Mouse (Mus musculus): Measurements from ENCODE around the gene Snx19. TPM values are rescaled to one million over a fixed set of nuclear protein-coding genes. Genes with fewer than 3 reads are reported as not detected.
A peak's percentile ranks its signal among the peaks of the same experiment; 100 is the strongest.

The Snx19 gene
- 25.1 and 25.2 TPM in 2 replicates for polyA plus RNA-seq (2016; fragmentation: Nextera tagmentation; extraction: Ambion mirVana)

GRCm38 (mm10) chr9:30426882-30427632 lies at the start of gene Snx19:
Gene Snx19, plus strand, starts transcription at chr9:30427108.
- 3% methylated on average over 53 of the region's 53 CpGs for WGBS
- Histone ChIP-seq H3K27me3 (no peaks in the 10 kb centered on the region), H3K9me3 (no peaks in the 10 kb centered on the region), H3K36me3 (peaks cover 9% of the 10 kb centered on the region; the same call in 1 of the 2 replicates), H3K4me3 (peak within 1 kb of the TSS; percentile 76), H3K27ac (no peak within 1 kb of the TSS), H3K4me2 (replicated peaks) (peak within 1 kb of the TSS; percentile 85), H3K4me1 (peaks cover 31% of the 10 kb centered on the region), H3K9ac (peak within 1 kb of the TSS; percentile 84)
- ATAC-seq (ENCODE audit: insufficient number of reproducible peaks, insufficient read depth, low FRiP score, low TSS enrichment), result peak; percentile 90

- Histone ChIP-seq H3K27ac (no peak overlapping the region), H3K4me2 (replicated peaks) (no peak overlapping the region), H3K27me3 (no peaks in the 10 kb centered on the region), H3K36me3 (no peaks in the 10 kb centered on the region), H3K9me3 (no peaks in the 10 kb centered on the region), H3K4me1 (no peaks in the 10 kb centered on the region), H3K9ac (no peak overlapping the region), H3K4me3 (no peak overlapping the region)
- WGBS, result 90% methylated on average over 1 of the region's 1 CpGs
- ATAC-seq (ENCODE audit: insufficient number of reproducible peaks, insufficient read depth, low FRiP score, low TSS enrichment), result no peak
Measured at GRCm38 (mm10) chr9:30400771-30401170, 26.1 kb upstream of the Snx19 start.

DNA sequence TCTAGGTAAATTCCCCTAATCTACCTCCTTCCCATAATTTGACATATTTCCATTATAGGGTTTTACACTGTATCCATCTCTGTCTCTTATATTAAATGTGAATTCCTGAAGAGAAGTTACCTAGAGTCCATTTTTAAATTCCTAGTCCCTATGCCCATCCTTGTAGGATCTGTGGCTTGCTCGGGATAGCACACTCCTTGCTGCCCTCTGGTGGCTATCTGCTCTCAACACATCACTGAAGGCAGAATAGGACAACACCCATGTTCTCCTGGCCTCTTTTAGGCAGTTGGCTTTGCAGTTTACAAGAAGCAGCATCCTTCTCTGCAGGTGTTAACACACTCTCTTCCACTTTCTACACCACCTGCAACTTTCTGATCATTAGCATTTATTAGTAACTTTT lies 4.0 kb upstream of the Snx19 start:
- peaks cover 6% of the 10 kb centered on the region for H3K4me1 ChIP-seq
- no peak for ATAC-seq (ENCODE audit: insufficient number of reproducible peaks, insufficient read depth, low FRiP score, low TSS enrichment)
- no peak overlapping the region for H3K9ac ChIP-seq
- no peaks in the 10 kb centered on the region for H3K9me3 ChIP-seq
- no peak overlapping the region for H3K4me3 ChIP-seq
- 3% methylated on average over 1 of the region's 1 CpGs for WGBS
- H3K36me3 ChIP-seq, result no peaks in the 10 kb centered on the region
- H3K4me2 ChIP-seq (replicated peaks), result no peak overlapping the region
- no peak overlapping the region for H3K27ac ChIP-seq
- H3K27me3 ChIP-seq, result no peaks in the 10 kb centered on the region

DNA sequence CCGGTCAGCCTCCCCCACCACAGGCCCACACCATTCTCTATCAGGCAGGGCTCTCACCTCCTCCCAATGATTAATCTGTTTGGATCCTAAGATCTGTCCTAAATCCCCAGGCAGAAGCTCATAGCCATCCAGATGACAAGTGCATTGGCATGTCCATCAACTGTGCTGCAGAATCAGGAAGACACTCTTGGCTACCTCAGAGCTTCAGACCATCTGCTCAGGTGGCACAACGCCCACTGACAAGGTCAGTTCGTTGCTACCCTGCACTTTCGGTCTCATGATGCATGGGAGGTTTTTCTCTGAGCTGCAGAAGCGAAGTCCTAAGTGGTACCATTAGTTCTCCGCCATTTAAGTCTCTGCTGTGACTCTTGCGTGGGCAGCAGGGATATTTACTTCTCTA lies 1.7 kb upstream of the Snx19 start:
- 91% methylated on average over 7 of the region's 7 CpGs for WGBS
- Histone ChIP-seq H3K4me3 (no peak overlapping the region), H3K27me3 (no peaks in the 10 kb centered on the region), H3K36me3 (0 out of 2 replicates have a peak, but pooled peaks cover 9% of the 10 kb centered on the region), H3K4me2 (replicated peaks) (no peak overlapping the region), H3K4me1 (peaks cover 28% of the 10 kb centered on the region), H3K27ac (no peak overlapping the region), H3K9ac (no peak overlapping the region), H3K9me3 (no peaks in the 10 kb centered on the region)
- ATAC-seq (ENCODE audit: insufficient number of reproducible peaks, insufficient read depth, low FRiP score, low TSS enrichment), result no peak

DNA sequence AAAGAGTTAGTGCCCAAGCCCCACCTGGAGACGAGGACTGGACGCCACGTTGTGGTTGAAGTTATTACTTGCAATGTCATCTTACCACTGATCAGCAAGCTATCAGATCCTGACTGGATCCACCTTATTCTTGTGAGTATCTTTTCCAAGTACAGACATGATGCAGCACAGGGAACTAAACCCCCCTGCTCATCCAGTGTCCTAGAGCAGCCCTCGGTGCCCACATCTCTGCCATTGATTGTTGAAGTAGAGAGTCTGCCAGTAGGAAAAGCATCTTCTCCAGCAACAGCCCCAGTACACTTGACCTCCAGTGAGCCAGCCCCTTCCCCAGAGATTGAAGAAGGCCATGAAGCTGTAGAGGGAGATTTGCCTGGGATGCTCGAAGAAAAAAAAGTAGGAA lies 1.3 kb downstream of the Snx19 start:
- no peak overlapping the region; the same call in 1 of the 2 replicates for H3K4me3 ChIP-seq
- WGBS, result 84% methylated on average over 5 of the region's 5 CpGs
- no peak for ATAC-seq (ENCODE audit: insufficient number of reproducible peaks, insufficient read depth, low FRiP score, low TSS enrichment)

GRCm38 (mm10) chr9:30430447-30430846 lies 3.5 kb downstream of the Snx19 start:
- Histone ChIP-seq H3K9me3 (no peaks in the 10 kb centered on the region), H3K27ac (no peak overlapping the region), H3K27me3 (no peaks in the 10 kb centered on the region), H3K4me3 (no peak overlapping the region), H3K36me3 (peaks cover 34% of the 10 kb centered on the region), H3K9ac (no peak overlapping the region), H3K4me2 (replicated peaks) (no peak overlapping the region; the same call in 1 of the 2 replicates), H3K4me1 (peaks cover 31% of the 10 kb centered on the region)
- ATAC-seq (ENCODE audit: insufficient number of reproducible peaks, insufficient read depth, low FRiP score, low TSS enrichment), result no peak
- WGBS, result 47% methylated on average over 5 of the region's 5 CpGs

More for the DNA sequence above, 1.3 kb downstream of the Snx19 start:
- no peak overlapping the region for H3K27ac ChIP-seq
- H3K9me3 ChIP-seq, result no peaks in the 10 kb centered on the region
- H3K4me1 ChIP-seq, result peaks cover 31% of the 10 kb centered on the region
- peak overlapping the region; percentile 85 for H3K4me2 ChIP-seq (replicated peaks)
- peaks cover 19% of the 10 kb centered on the region for H3K36me3 ChIP-seq
- no peaks in the 10 kb centered on the region for H3K27me3 ChIP-seq
- no peak overlapping the region for H3K9ac ChIP-seq

- no peak overlapping the region for H3K4me3 ChIP-seq
- H3K36me3 ChIP-seq, result peaks cover 46% of the 10 kb centered on the region
- no peak overlapping the region for H3K9ac ChIP-seq
- H3K4me1 ChIP-seq, result peaks cover 31% of the 10 kb centered on the region
- no peak overlapping the region for H3K27ac ChIP-seq
- ATAC-seq (ENCODE audit: insufficient number of reproducible peaks, insufficient read depth, low FRiP score, low TSS enrichment), result no peak
- WGBS, result 94% methylated on average over 11 of the region's 11 CpGs
- no peaks in the 10 kb centered on the region for H3K27me3 ChIP-seq
- no peaks in the 10 kb centered on the region for H3K9me3 ChIP-seq
- H3K4me2 ChIP-seq (replicated peaks), result no peak overlapping the region
Measured at GRCm38 (mm10) chr9:30431909-30432308, 5.0 kb downstream of the Snx19 start.

DNA sequence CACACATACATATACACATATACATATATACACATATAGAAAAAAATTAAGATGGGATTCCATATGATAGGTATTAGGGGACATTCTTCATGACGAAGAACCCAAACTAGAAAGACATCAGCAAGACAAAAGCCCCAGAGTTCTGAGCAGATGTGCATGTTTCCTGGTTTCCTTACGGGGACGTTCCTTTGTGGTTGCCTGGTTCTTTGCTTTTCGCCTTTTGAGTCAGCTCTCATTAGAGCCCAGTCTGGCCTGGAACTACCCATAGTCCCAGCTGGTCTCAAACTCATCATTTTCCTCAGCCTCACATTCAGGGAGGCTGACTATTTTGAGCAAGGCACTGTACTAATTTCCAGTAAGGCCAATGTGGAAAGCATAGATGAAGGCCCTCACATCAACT lies 7.0 kb downstream of the Snx19 start:
- no peak for ATAC-seq (ENCODE audit: insufficient number of reproducible peaks, insufficient read depth, low FRiP score, low TSS enrichment)
- Histone ChIP-seq H3K27ac (no peak overlapping the region), H3K4me1 (peaks cover 15% of the 10 kb centered on the region), H3K9me3 (no peaks in the 10 kb centered on the region), H3K4me3 (no peak overlapping the region), H3K36me3 (peaks cover 53% of the 10 kb centered on the region), H3K27me3 (no peaks in the 10 kb centered on the region), H3K9ac (no peak overlapping the region), H3K4me2 (replicated peaks) (no peak overlapping the region)
- WGBS, result 92% methylated on average over 4 of the region's 4 CpGs

- no peak for ATAC-seq (ENCODE audit: insufficient number of reproducible peaks, insufficient read depth, low FRiP score, low TSS enrichment)
- no peaks in the 10 kb centered on the region for H3K9me3 ChIP-seq
- WGBS, result 90% methylated on average over 8 of the region's 8 CpGs
- H3K4me3 ChIP-seq, result no peak overlapping the region
- no peak overlapping the region for H3K4me2 ChIP-seq (replicated peaks)
- no peaks in the 10 kb centered on the region for H3K27me3 ChIP-seq
- no peak overlapping the region for H3K27ac ChIP-seq
- H3K9ac ChIP-seq, result no peak overlapping the region
- peaks cover 66% of the 10 kb centered on the region for H3K36me3 ChIP-seq
- no peaks in the 10 kb centered on the region for H3K4me1 ChIP-seq
Measured at GRCm38 (mm10) chr9:30435902-30436585, 9.1 kb downstream of the Snx19 start.

DNA sequence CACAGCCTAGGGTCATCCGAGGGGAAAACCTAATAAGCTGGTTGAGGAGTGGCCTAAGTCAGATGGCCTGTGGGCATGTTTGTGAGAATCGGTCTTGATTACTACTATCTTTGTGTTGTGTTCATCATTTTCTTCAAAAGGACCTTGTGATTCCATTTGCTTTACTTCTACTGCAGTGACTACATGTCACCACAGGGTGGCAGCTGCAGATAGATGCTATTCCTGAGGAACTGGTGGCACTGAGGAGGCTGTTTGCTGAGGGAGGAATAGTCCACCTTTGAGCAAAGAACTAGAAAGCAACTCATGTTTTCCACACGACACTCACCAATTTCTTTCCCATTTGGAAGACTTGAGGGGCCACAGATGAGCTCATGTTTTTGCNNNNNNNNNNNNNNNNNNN lies 11.6 kb downstream of the Snx19 start:
- no peak overlapping the region for H3K4me3 ChIP-seq
- peaks cover 70% of the 10 kb centered on the region for H3K36me3 ChIP-seq
- ATAC-seq (ENCODE audit: insufficient number of reproducible peaks, insufficient read depth, low FRiP score, low TSS enrichment), result no peak
- 48% methylated on average over 3 of the region's 3 CpGs for WGBS
- no peak overlapping the region for H3K4me2 ChIP-seq (replicated peaks)
- H3K27me3 ChIP-seq, result no peaks in the 10 kb centered on the region
- no peaks in the 10 kb centered on the region for H3K4me1 ChIP-seq
- H3K9me3 ChIP-seq, result no peaks in the 10 kb centered on the region
- no peak overlapping the region for H3K27ac ChIP-seq
- H3K9ac ChIP-seq, result no peak overlapping the region

GRCm38 (mm10) chr9:30441761-30442160 lies 14.9 kb downstream of the Snx19 start:
- ATAC-seq (ENCODE audit: insufficient number of reproducible peaks, insufficient read depth, low FRiP score, low TSS enrichment), result no peak
- no peaks in the 10 kb centered on the region for H3K27me3 ChIP-seq
- 86% methylated on average over 2 of the region's 2 CpGs for WGBS
- H3K9me3 ChIP-seq, result no peaks in the 10 kb centered on the region
- H3K4me1 ChIP-seq, result no peaks in the 10 kb centered on the region
- H3K4me2 ChIP-seq (replicated peaks), result no peak overlapping the region
- H3K9ac ChIP-seq, result no peak overlapping the region
- no peak overlapping the region for H3K27ac ChIP-seq
- H3K36me3 ChIP-seq, result peaks cover 66% of the 10 kb centered on the region
- H3K4me3 ChIP-seq, result no peak overlapping the region

Data from embryonic facial prominence, embryonic 12.5 days (tissue).